Mouse (Mus musculus): Measurements from ENCODE around the gene Vmn1r233. TPM values are rescaled to one million over a fixed set of nuclear protein-coding genes. Genes with fewer than 3 reads are reported as not detected.

The Vmn1r233 gene
- polyA plus RNA-seq, 2 experiments: not detected

- ATAC-seq (ENCODE audit: low FRiP score, low read depth) (no peak), DNase-seq (ENCODE audit: low spot score) (no peak)
- no peak overlapping the region for H3K4me3 ChIP-seq (replicated peaks; ENCODE audit: low read length)
- TF ChIP-seq POLR2A (IDR thresholded peaks at IDR 0.05; ENCODE audit: borderline replicate concordance, extremely low read depth, insufficient read depth, insufficient read length): no peak
- H3K36me3 ChIP-seq (ENCODE audit: control insufficient read depth, insufficient read depth, low read length): peaks cover 77% of the 10 kb centered on the region
- H3K27ac ChIP-seq (replicated peaks; ENCODE audit: low read depth, low read length): no peak overlapping the region
- no peaks in the 10 kb centered on the region for H3K9me3 ChIP-seq (ENCODE audit: control insufficient read depth, low read length)
- no peaks in the 10 kb centered on the region for H3K27me3 ChIP-seq (ENCODE audit: control insufficient read depth, insufficient read depth, low read length)
- no peak overlapping the region for H3K4me2 ChIP-seq (replicated peaks; ENCODE audit: low read depth, low read length, severe bottlenecking)
- no peaks in the 10 kb centered on the region for H3K4me1 ChIP-seq (ENCODE audit: control insufficient read depth, insufficient read depth, low read length)
- no peak overlapping the region for H3K9ac ChIP-seq (ENCODE audit: low read depth, low read length, severe bottlenecking)
These were observed 29.6 kb downstream of the Vmn1r233 start for GRCm38 (mm10) chr17:20966681-20967080.

- H3K27me3 ChIP-seq (ENCODE audit: control insufficient read depth, insufficient read depth, low read length): no peaks in the 10 kb centered on the region
- ATAC-seq (ENCODE audit: low FRiP score, low read depth) (no peak), DNase-seq (ENCODE audit: low spot score) (no peak)
- H3K4me3 ChIP-seq (replicated peaks; ENCODE audit: low read length): no peak overlapping the region
- H3K4me2 ChIP-seq (replicated peaks; ENCODE audit: low read depth, low read length, severe bottlenecking): no peak overlapping the region
- H3K36me3 ChIP-seq (ENCODE audit: control insufficient read depth, insufficient read depth, low read length): peaks cover 90% of the 10 kb centered on the region
- H3K9ac ChIP-seq (ENCODE audit: low read depth, low read length, severe bottlenecking): no peak overlapping the region
- no peak for TF ChIP-seq POLR2A (IDR thresholded peaks at IDR 0.05; ENCODE audit: borderline replicate concordance, extremely low read depth, insufficient read depth, insufficient read length)
- 80% methylated on average over 4 of the region's 4 CpGs for WGBS
- H3K9me3 ChIP-seq (ENCODE audit: control insufficient read depth, low read length): no peaks in the 10 kb centered on the region
- H3K27ac ChIP-seq (replicated peaks; ENCODE audit: low read depth, low read length): no peak overlapping the region
- H3K4me1 ChIP-seq (ENCODE audit: control insufficient read depth, insufficient read depth, low read length): no peaks in the 10 kb centered on the region
These were observed 30.8 kb downstream of the Vmn1r233 start for GRCm38 (mm10) chr17:20965421-20965820.

GRCm38 (mm10) chr17:20960386-20960785 lies 35.9 kb downstream of the Vmn1r233 start:
- no peak for ATAC-seq (ENCODE audit: low FRiP score, low read depth)
- Histone ChIP-seq H3K36me3 (ENCODE audit: control insufficient read depth, insufficient read depth, low read length) (peaks cover 99% of the 10 kb centered on the region), H3K9ac (ENCODE audit: low read depth, low read length, severe bottlenecking) (no peak overlapping the region), H3K4me1 (ENCODE audit: control insufficient read depth, insufficient read depth, low read length) (no peaks in the 10 kb centered on the region), H3K4me2 (replicated peaks; ENCODE audit: low read depth, low read length, severe bottlenecking) (no peak overlapping the region), H3K27ac (replicated peaks; ENCODE audit: low read depth, low read length) (no peak overlapping the region), H3K4me3 (replicated peaks; ENCODE audit: low read length) (no peak overlapping the region), H3K9me3 (ENCODE audit: control insufficient read depth, low read length) (no peaks in the 10 kb centered on the region), H3K27me3 (ENCODE audit: control insufficient read depth, insufficient read depth, low read length) (no peaks in the 10 kb centered on the region)
- no peak for DNase-seq (ENCODE audit: low spot score)
- WGBS: 94% methylated on average over 5 of the region's 5 CpGs
- TF ChIP-seq POLR2A (IDR thresholded peaks at IDR 0.05; ENCODE audit: borderline replicate concordance, extremely low read depth, insufficient read depth, insufficient read length): no peak

GRCm38 (mm10) chr17:20946636-20947035 lies 49.6 kb downstream of the Vmn1r233 start:
- no peak for TF ChIP-seq POLR2A (IDR thresholded peaks at IDR 0.05; ENCODE audit: borderline replicate concordance, extremely low read depth, insufficient read depth, insufficient read length)
- Histone ChIP-seq H3K4me3 (replicated peaks; ENCODE audit: low read length) (peak overlapping the region; percentile 73), H3K4me2 (replicated peaks; ENCODE audit: low read depth, low read length, severe bottlenecking) (peak overlapping the region; percentile 61), H3K36me3 (ENCODE audit: control insufficient read depth, insufficient read depth, low read length) (0 out of 2 replicates have a peak, but pooled peaks cover under 1% of the 10 kb centered on the region), H3K27ac (replicated peaks; ENCODE audit: low read depth, low read length) (no peak overlapping the region), H3K27me3 (ENCODE audit: control insufficient read depth, insufficient read depth, low read length) (no peaks in the 10 kb centered on the region), H3K9me3 (ENCODE audit: control insufficient read depth, low read length) (no peaks in the 10 kb centered on the region), H3K9ac (ENCODE audit: low read depth, low read length, severe bottlenecking) (peak overlapping the region; percentile 87), H3K4me1 (ENCODE audit: control insufficient read depth, insufficient read depth, low read length) (peaks cover 24% of the 10 kb centered on the region)
- ATAC-seq (ENCODE audit: low FRiP score, low read depth) (no peak), DNase-seq (ENCODE audit: low spot score) (no peak)

GRCm38 (mm10) chr17:20946026-20946565 lies 50.2 kb downstream of the Vmn1r233 start:
- DNase-seq (ENCODE audit: low spot score) (no peak), ATAC-seq (ENCODE audit: low FRiP score, low read depth) (no peak)
- Histone ChIP-seq H3K4me3 (replicated peaks; ENCODE audit: low read length) (peak overlapping the region; percentile 73), H3K36me3 (ENCODE audit: control insufficient read depth, insufficient read depth, low read length) (no peaks in the 10 kb centered on the region), H3K27me3 (ENCODE audit: control insufficient read depth, insufficient read depth, low read length) (no peaks in the 10 kb centered on the region), H3K27ac (replicated peaks; ENCODE audit: low read depth, low read length) (peak overlapping the region; percentile 98), H3K4me2 (replicated peaks; ENCODE audit: low read depth, low read length, severe bottlenecking) (peak overlapping the region; percentile 61), H3K9me3 (ENCODE audit: control insufficient read depth, low read length) (no peaks in the 10 kb centered on the region), H3K9ac (ENCODE audit: low read depth, low read length, severe bottlenecking) (peak overlapping the region; percentile 87), H3K4me1 (ENCODE audit: control insufficient read depth, insufficient read depth, low read length) (peaks cover 24% of the 10 kb centered on the region)
- WGBS: 0% methylated on average over 13 of the region's 13 CpGs
- no peak for TF ChIP-seq POLR2A (IDR thresholded peaks at IDR 0.05; ENCODE audit: borderline replicate concordance, extremely low read depth, insufficient read depth, insufficient read length)
